Mouse (Mus musculus) cerebellum, adult 11-12 months (tissue): ENCODE results near the gene Emilin2.

Experiments used
- DNase-seq: peaks from one replicate; pipeline ENCODE4 v3.0.0; 2022

Gene Emilin2

DNA sequence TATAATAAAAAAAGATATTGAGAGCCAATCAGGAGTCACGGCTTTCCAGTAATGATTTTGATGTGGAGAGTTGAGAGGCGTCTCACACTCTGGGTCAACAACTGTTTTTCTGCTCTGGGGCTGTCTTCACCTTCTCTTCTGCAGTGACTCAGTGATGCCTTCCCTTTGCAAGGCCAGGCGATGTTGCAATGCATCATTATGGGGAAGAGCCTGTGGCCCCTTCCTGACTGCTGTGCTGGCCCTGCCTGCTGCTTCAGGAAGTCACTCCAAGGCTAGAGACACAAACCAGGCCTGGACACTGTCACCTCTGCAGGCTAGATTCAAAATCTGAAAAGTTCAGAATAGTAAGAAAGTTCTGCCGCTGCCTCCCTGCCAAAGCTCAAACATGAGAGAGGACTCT lies 11.9 kb downstream of the Emilin2 start:
- DNase-seq: no peak

DNA sequence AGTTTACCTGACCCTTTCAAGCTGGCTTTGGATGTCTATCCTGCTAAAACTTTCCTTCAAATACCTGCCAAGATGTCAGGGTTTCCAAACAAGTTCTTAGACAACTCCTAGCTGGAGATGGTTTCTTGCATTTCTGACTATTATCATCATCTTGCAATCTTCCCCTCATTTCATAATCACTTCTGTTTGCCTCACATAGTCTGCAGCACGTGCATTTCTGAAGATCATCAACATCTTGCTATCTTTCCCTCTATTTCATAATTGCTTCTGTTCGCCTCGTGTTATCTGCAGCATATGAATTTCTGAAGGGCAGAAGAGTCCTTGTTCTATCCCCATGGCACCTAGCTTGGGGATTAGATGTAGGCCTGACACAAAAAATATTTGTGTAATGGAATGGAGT lies 17.2 kb downstream of the Emilin2 start:
- no peak for DNase-seq

GRCm38 (mm10) chr17:71292897-71293296 lies 18.9 kb downstream of the Emilin2 start:
- DNase-seq: no peak

GRCm38 (mm10) chr17:71291897-71292420 lies 19.8 kb downstream of the Emilin2 start:
- DNase-seq: no peak

- no peak for DNase-seq
Measured at GRCm38 (mm10) chr17:71290486-71291410, 21.0 kb downstream of the Emilin2 start.

DNA sequence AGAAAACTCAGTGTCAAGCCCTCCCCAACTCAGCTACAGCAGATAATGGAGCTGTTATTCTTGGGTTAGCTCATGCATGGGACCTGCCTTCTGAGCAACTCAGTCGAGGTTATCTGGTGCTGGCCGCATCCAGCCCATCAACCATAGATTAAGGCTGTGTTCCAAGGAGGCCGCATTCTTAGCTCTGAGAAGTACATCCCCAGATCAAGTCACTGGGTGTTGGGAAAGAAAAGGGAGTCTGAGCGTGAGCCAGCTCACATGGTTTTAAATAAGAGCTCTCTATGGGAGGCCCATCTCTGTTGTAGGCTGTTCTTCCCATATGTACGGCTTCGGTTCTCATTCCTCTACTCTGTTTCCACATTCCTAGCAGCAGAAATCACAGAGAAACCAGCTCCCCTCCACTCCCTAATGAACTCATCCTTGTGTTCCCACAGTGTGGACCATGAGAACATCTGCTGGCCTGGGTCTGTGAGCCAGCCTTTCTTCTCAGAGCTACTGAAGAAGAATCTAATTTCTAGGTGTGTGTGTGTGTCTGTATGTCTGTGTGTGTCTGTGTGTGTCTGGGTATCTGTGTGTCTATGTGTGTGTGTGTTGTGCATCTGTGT lies 22.1 kb downstream of the Emilin2 start:
- no peak for DNase-seq

DNA sequence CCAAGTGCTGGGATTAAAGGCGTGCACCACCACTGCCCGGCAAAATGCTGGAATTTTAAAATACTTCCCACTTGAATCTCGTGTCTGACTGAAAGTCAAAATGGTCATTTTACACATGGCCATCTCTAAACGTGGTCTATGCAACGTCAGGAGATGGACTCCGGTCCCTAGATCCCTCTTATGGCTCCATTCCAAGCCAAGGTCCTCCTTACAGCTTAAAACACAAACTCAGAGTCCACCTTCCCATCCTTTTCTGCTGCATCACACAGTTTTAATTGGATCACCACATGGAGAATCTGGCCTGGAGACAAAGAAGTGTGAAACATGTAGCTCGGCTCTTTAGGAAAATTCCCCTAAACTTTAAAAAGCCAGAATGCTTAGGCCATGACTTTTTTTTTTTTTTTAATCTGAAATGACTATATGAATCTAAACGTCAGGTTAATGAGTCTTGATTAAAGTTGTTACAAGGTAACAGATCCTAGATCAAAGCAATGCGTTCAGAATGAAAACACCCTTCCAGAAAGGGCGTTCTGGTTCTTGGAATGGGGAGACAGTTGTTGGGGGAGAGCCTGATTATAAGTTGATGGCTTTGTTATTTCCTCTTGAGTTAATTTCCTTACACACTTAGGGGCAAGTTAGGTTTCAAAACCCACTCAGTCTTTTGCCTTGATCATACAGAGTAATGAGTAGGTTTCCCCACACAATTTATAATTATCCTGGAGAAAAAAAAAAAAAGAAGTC lies 22.8 kb downstream of the Emilin2 start:
- no peak for DNase-seq

DNA sequence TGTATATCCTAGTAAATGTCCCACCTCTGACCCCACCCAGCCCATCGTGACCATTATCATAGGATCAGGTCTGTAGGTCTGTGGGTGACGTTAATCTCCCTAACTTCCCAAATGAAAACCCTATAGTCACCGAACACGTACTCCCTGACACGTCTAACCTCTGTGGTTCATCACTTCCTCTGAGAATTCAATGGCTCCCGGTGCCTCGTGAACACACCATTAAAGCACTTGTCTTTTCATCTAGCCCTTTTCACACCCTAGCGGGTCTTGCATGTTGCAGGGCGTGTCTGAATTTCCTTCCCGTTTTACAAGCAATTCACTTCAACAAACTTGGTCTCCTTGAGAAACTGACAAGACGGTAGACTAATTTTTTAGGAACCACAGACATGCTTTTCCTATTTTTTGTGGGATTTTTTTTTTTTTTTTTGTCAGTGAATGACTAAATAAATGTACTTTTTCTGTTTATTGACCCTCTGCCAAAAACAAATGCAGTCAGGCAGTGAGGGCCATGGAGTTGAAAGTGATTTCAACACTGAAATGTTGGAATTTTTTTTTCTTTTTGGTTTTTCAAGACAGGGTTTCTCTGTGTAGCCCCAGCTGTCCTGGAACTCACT lies 23.5 kb downstream of the Emilin2 start:
- DNase-seq: no peak

- no peak for DNase-seq
Measured at GRCm38 (mm10) chr17:71287586-71287985, 24.2 kb downstream of the Emilin2 start.

GRCm38 (mm10) chr17:71285929-71286328 lies 25.8 kb downstream of the Emilin2 start:
- no peak for DNase-seq

- DNase-seq: no peak
Measured at GRCm38 (mm10) chr17:71284890-71285289, 26.9 kb downstream of the Emilin2 start.

- DNase-seq: no peak
Measured at GRCm38 (mm10) chr17:71283237-71283636, 28.5 kb downstream of the Emilin2 start.

DNA sequence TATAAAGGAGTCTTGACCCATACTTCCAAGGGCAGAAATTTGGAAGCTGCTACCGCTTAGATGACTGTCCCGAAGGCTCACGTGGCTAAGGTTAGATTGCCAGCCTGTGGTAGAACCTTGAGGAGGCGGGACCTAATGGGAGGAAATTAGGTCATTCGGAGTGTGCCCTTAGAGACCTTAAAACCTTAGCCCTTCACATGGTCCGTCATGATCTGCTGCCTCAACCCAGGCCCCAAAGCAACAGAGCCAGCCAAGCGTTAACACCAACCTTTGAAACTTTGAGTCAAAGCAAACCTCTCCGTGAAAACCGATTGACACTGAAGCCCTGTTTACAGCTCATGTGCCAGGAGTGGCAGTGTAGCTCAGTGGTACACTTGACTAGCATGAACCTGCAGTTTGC lies 29.1 kb downstream of the Emilin2 start:
- no peak for DNase-seq

DNA sequence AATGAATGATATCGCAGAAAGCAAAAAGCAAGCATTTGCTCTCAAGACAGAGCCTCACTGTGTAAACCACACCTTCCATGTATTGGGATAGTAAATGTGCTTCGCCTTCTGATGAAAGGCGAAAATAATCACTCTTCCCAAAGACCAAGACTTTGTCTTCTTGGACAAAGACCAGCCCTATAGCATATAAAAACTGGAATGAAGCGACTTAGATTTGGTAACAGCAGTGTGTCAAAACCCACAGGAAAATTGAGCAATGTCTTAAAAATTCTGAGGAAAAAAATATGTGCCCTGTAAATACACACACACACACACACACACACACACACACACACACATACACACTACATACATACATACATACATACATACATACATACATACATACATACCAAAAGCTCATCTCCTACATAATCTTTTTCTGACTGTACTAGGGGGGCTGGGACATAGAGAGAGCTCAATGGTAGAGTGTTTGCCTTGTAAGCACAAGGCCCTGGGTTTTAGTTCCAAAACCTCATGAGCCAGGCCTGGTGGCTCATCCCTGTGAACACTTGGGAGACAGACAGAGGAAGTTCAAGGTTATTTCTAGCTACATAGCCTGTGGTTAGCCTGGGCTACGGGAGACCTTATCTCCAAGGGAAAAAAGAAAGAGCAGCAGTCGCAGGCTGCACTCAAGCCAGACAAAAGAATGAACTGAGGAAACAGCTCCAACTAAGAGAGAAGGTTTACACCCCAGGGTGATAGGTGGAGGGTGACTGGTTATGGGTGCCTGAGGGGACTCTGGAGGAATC lies 33.9 kb downstream of the Emilin2 start:
- DNase-seq: no peak

- no peak for DNase-seq
Measured at GRCm38 (mm10) chr17:71276771-71277170, 35.0 kb downstream of the Emilin2 start.

DNA sequence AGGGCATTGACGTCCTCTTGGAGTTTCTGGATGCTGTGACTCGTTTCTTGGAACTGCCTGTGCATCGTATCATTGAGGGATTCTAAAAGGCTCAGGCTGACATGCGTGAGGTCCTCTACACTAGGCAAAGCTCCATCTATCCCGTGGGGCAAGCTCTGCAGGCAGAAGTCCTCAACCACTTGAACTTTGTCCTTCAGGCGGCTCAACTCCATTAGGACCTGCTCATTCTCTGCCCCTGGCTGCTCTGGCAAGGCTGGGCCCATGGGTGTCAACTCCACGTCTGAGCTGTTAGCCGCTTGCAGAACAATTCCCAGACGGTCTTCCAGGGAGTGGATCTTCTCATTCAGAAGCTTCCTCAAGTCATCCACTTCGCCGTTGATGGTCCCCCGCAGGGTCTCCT lies 37.9 kb downstream of the Emilin2 start:
- DNase-seq: no peak

- DNase-seq: no peak
Measured at GRCm38 (mm10) chr17:71268599-71268998, 43.2 kb downstream of the Emilin2 start.

- DNase-seq: no peak
Measured at GRCm38 (mm10) chr17:71268152-71268551, 43.6 kb downstream of the Emilin2 start.

- no peak for DNase-seq
Measured at GRCm38 (mm10) chr17:71267374-71267773, 44.4 kb downstream of the Emilin2 start.

GRCm38 (mm10) chr17:71265336-71266051 lies 46.3 kb downstream of the Emilin2 start:
- no peak for DNase-seq

DNA sequence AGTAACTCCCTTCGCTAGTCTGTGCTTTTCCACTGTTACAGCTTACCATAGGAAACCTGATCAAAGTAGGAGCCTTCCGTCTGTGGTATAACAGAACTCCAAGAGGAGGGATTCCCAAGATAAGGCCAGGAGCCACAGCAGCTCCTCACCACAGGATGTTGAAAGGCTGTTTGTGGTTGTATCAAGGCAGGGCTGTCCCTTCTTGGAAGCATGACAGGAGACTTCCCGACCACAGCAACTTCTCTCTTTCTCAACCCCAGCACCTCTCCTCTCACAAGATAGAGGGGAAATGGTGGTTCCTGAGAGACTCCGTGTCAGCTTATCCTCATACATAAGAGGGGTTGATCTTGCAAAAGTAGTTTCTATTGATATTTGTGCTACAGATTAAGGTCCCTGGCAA lies 47.0 kb downstream of the Emilin2 start:
- no peak for DNase-seq
